14 mouse cellular contexts compared by ENCODE assay signal in genomic region chr1:89850681-89851414, GRCm38 (mm10).
"Had no signal": no experiment of that assay in that cellular context is flagged by ENCODE, and none has a peak within 500 bp of the region (broad histone marks: within the 10 kb centered on the region; RNA-seq: fewer than 3 reads in every experiment).

No protein-coding gene starts in this region.

- ATAC-seq: liver, postnatal 0 days had no signal

- H3K27ac ChIP-seq: hindbrain, embryonic 14.5 days; limb, embryonic 12.5 days; liver, embryonic 13.5 days; lung, embryonic 15.5 days; macrophage; neural tube, embryonic 15.5 days; stomach, postnatal 0 days had no signal

- H3K9ac ChIP-seq: hindbrain, embryonic 14.5 days; limb, embryonic 12.5 days; liver, embryonic 13.5 days; liver, postnatal 0 days; lung, embryonic 15.5 days; neural tube, embryonic 15.5 days had no signal

- H3K36me3 ChIP-seq: limb, embryonic 12.5 days; liver, embryonic 13.5 days; lung, embryonic 15.5 days; neural tube, embryonic 15.5 days had no signal

- H3K4me3 ChIP-seq: limb, embryonic 12.5 days; liver, embryonic 13.5 days; lung, embryonic 15.5 days; megakaryocyte, embryonic 14.5 days; neural tube, embryonic 15.5 days had no signal

- H3K4me1 ChIP-seq: liver, embryonic 13.5 days had no signal

- H3K9me3 ChIP-seq: limb, embryonic 12.5 days; liver, embryonic 13.5 days; lung, embryonic 15.5 days; neural tube, embryonic 15.5 days had no signal

- DNase-seq: layer of hippocampus, postnatal 36 days; liver; liver, embryonic 13.5 days; liver, postnatal 0 days; lung, postnatal 14 days; thymus, postnatal 14 days had no signal

- H3K27me3 ChIP-seq: liver, embryonic 13.5 days; lung, embryonic 15.5 days; neural tube, embryonic 15.5 days had no signal

- H3K4me2 ChIP-seq: hindbrain, embryonic 14.5 days; limb, embryonic 12.5 days; liver, embryonic 13.5 days; lung, embryonic 15.5 days; midbrain, embryonic 11.5 days; neural tube, embryonic 15.5 days had no signal
